ENCODE assay signal across 17 mouse cellular contexts in genomic region chr2:179290394-179290793, GRCm38 (mm10).
DNase-seq lines count a peak whose midpoint lies in the region; ATAC-seq lines count a peak whose summit lies in the region.
"Had no signal": no experiment of that assay in that cellular context is flagged by ENCODE, and none has a peak within 500 bp of the region (broad histone marks: within the 10 kb centered on the region; RNA-seq: fewer than 3 reads in every experiment).

No protein-coding gene starts in this region.

- H3K4me2 ChIP-seq in hindbrain, embryonic 16.5 days (ENCODE audit: low read length) = no peak overlapping the region
- no peak overlapping the region for H3K4me2 ChIP-seq in hindbrain, embryonic 14.5 days (replicated peaks)
- no peak overlapping the region for H3K4me2 ChIP-seq in liver, embryonic 13.5 days
- H3K4me2 ChIP-seq in liver, embryonic 15.5 days = no peak overlapping the region
- no peak overlapping the region for H3K4me2 ChIP-seq in midbrain, embryonic 13.5 days (replicated peaks)
- H3K4me2 ChIP-seq in forebrain, embryonic 14.5 days (ENCODE audit: low read length) = no peak overlapping the region
- H3K4me2 ChIP-seq: embryonic facial prominence, embryonic 13.5 days had no signal

- no peak overlapping the region for H3K9ac ChIP-seq in hindbrain, embryonic 16.5 days (ENCODE audit: low read depth, low read length)
- no peak overlapping the region for H3K9ac ChIP-seq in hindbrain, embryonic 14.5 days
- H3K9ac ChIP-seq in liver, embryonic 13.5 days = no peak overlapping the region
- H3K9ac ChIP-seq in liver, embryonic 15.5 days = no peak overlapping the region
- no peak overlapping the region for H3K9ac ChIP-seq in midbrain, embryonic 13.5 days (replicated peaks)
- H3K9ac ChIP-seq in forebrain, embryonic 14.5 days (ENCODE audit: low read length) = no peak overlapping the region
- H3K9ac ChIP-seq: embryonic facial prominence, embryonic 13.5 days; forebrain, postnatal 0 days had no signal

- H3K27ac ChIP-seq in hindbrain, embryonic 16.5 days (ENCODE audit: low read depth, low read length) = no peak overlapping the region
- H3K27ac ChIP-seq in hindbrain, embryonic 14.5 days = no peak overlapping the region
- no peak overlapping the region for H3K27ac ChIP-seq in liver, embryonic 13.5 days
- H3K27ac ChIP-seq in liver, embryonic 15.5 days (replicated peaks) = no peak overlapping the region
- H3K27ac ChIP-seq in midbrain, embryonic 13.5 days = 0 out of 2 replicates have a peak overlapping the region, but pooled peaks have one; percentile 5
- H3K27ac ChIP-seq in forebrain, embryonic 14.5 days (ENCODE audit: low read depth, low read length) = no peak overlapping the region
- H3K27ac ChIP-seq: embryonic facial prominence, embryonic 13.5 days; gastrocnemius, adult 2 months; hindbrain, embryonic 10.5 days; limb, embryonic 10.5 days had no signal

- 20% methylated on average over 5 of the region's 5 CpGs for WGBS in hindbrain, embryonic 16.5 days
- 37% methylated on average over 5 of the region's 5 CpGs for WGBS in hindbrain, embryonic 14.5 days
- 69% methylated on average over 5 of the region's 5 CpGs for WGBS in liver, embryonic 13.5 days (ENCODE audit: insufficient replicate concordance)
- WGBS in liver, embryonic 15.5 days (ENCODE audit: insufficient replicate concordance) = 52% methylated on average over 5 of the region's 5 CpGs
- 47% methylated on average over 5 of the region's 5 CpGs for WGBS in midbrain, embryonic 13.5 days
- 53% methylated on average over 5 of the region's 5 CpGs for WGBS in forebrain, embryonic 14.5 days

- H3K27me3 ChIP-seq in hindbrain, embryonic 16.5 days (replicated peaks; ENCODE audit: control insufficient read depth, insufficient read depth, low read length) = no peaks in the 10 kb centered on the region
- H3K27me3 ChIP-seq in hindbrain, embryonic 14.5 days (ENCODE audit: control insufficient read depth, insufficient read depth, low read length) = no peaks in the 10 kb centered on the region
- H3K27me3 ChIP-seq in liver, embryonic 13.5 days = no peaks in the 10 kb centered on the region
- no peaks in the 10 kb centered on the region for H3K27me3 ChIP-seq in liver, embryonic 15.5 days
- peaks cover 2% of the 10 kb centered on the region; the same call in 1 of the 2 replicates for H3K27me3 ChIP-seq in midbrain, embryonic 13.5 days
- no peaks in the 10 kb centered on the region for H3K27me3 ChIP-seq in forebrain, embryonic 14.5 days (replicated peaks; ENCODE audit: control insufficient read depth, insufficient read depth, low read length)
- H3K27me3 ChIP-seq: embryonic facial prominence, embryonic 13.5 days had no signal

- H3K36me3 ChIP-seq in hindbrain, embryonic 16.5 days (ENCODE audit: control insufficient read depth, insufficient read depth, low read length) = no peaks in the 10 kb centered on the region
- no peaks in the 10 kb centered on the region for H3K36me3 ChIP-seq in hindbrain, embryonic 14.5 days (replicated peaks; ENCODE audit: control insufficient read depth, insufficient read depth)
- H3K36me3 ChIP-seq in liver, embryonic 13.5 days = no peaks in the 10 kb centered on the region
- no peaks in the 10 kb centered on the region for H3K36me3 ChIP-seq in liver, embryonic 15.5 days (replicated peaks)
- no peaks in the 10 kb centered on the region for H3K36me3 ChIP-seq in midbrain, embryonic 13.5 days
- no peaks in the 10 kb centered on the region for H3K36me3 ChIP-seq in forebrain, embryonic 14.5 days (ENCODE audit: control insufficient read depth, insufficient read depth, low read length)
- H3K36me3 ChIP-seq: embryonic facial prominence, embryonic 13.5 days; hindbrain, embryonic 10.5 days; limb, embryonic 10.5 days had no signal

- H3K9me3 ChIP-seq in hindbrain, embryonic 16.5 days (ENCODE audit: control insufficient read depth, low read length) = no peaks in the 10 kb centered on the region
- no peaks in the 10 kb centered on the region for H3K9me3 ChIP-seq in hindbrain, embryonic 14.5 days (ENCODE audit: control insufficient read depth, low read length)
- H3K9me3 ChIP-seq in liver, embryonic 13.5 days (replicated peaks) = peaks cover 2% of the 10 kb centered on the region; the same call in 1 of the 2 replicates
- peaks cover 5% of the 10 kb centered on the region for H3K9me3 ChIP-seq in liver, embryonic 15.5 days (replicated peaks)
- H3K9me3 ChIP-seq in midbrain, embryonic 13.5 days = peaks cover 5% of the 10 kb centered on the region; the same call in 1 of the 2 replicates
- H3K9me3 ChIP-seq in forebrain, embryonic 14.5 days (replicated peaks; ENCODE audit: control insufficient read depth, low read length) = 0 out of 2 replicates have a peak, but pooled peaks cover 2% of the 10 kb centered on the region
- H3K9me3 ChIP-seq: embryonic facial prominence, embryonic 13.5 days; hindbrain, embryonic 10.5 days; limb, embryonic 10.5 days had no signal

- peaks cover 24% of the 10 kb centered on the region for H3K4me1 ChIP-seq in hindbrain, embryonic 16.5 days (ENCODE audit: control insufficient read depth, insufficient read depth, low read depth, low read length)
- H3K4me1 ChIP-seq in hindbrain, embryonic 14.5 days (replicated peaks; ENCODE audit: control insufficient read depth, insufficient read depth, low read length) = peaks cover 37% of the 10 kb centered on the region
- H3K4me1 ChIP-seq in liver, embryonic 13.5 days (replicated peaks) = no peaks in the 10 kb centered on the region
- H3K4me1 ChIP-seq in liver, embryonic 15.5 days (replicated peaks) = 0 out of 2 replicates have a peak, but pooled peaks cover 5% of the 10 kb centered on the region
- H3K4me1 ChIP-seq in midbrain, embryonic 13.5 days (replicated peaks) = peaks cover 38% of the 10 kb centered on the region
- peaks cover 12% of the 10 kb centered on the region for H3K4me1 ChIP-seq in forebrain, embryonic 14.5 days (ENCODE audit: control insufficient read depth, insufficient read depth, low read length)
- H3K4me1 ChIP-seq: embryonic facial prominence, embryonic 13.5 days had no signal

- ATAC-seq in hindbrain, embryonic 16.5 days = 0 out of 2 replicates have a peak, but pooled peaks have one; percentile 35
- ATAC-seq in hindbrain, embryonic 14.5 days (ENCODE audit: low FRiP score) = no peak
- 0 out of 2 replicates have a peak, but pooled peaks have one; percentile 41 for ATAC-seq in liver, embryonic 13.5 days (ENCODE audit: low read depth)
- ATAC-seq in liver, embryonic 15.5 days (ENCODE audit: insufficient read depth) = peak; percentile 57; the same call in 1 of the 2 replicates
- ATAC-seq in midbrain, embryonic 13.5 days = no peak
- no peak for ATAC-seq in forebrain, embryonic 14.5 days
- ATAC-seq: forebrain, postnatal 0 days had no signal

- H3K4me3 ChIP-seq in hindbrain, embryonic 16.5 days (ENCODE audit: low read length) = no peak overlapping the region
- H3K4me3 ChIP-seq in hindbrain, embryonic 14.5 days (replicated peaks; ENCODE audit: low read length) = no peak overlapping the region
- no peak overlapping the region for H3K4me3 ChIP-seq in liver, embryonic 13.5 days (replicated peaks)
- H3K4me3 ChIP-seq in liver, embryonic 15.5 days (replicated peaks) = no peak overlapping the region
- no peak overlapping the region for H3K4me3 ChIP-seq in midbrain, embryonic 13.5 days (replicated peaks)
- H3K4me3 ChIP-seq in forebrain, embryonic 14.5 days (ENCODE audit: low read depth, low read length) = no peak overlapping the region
- H3K4me3 ChIP-seq: embryonic facial prominence, embryonic 13.5 days; gastrocnemius, adult 2 months; hindbrain, embryonic 10.5 days; limb, embryonic 10.5 days had no signal

- DNase-seq in hindbrain, embryonic 14.5 days (ENCODE audit: low spot score) = no peak
- DNase-seq in liver, embryonic 13.5 days = no peak
- no peak for DNase-seq in liver
- no peak for DNase-seq in forebrain, embryonic 14.5 days (ENCODE audit: low spot score)
- DNase-seq: cerebellum, adult 18-20 months; forebrain, postnatal 0 days; kidney, adult 8-10 months; lung, postnatal 14 days; spleen, adult 18-20 months; thymus, adult 18-20 months had no signal

Comparison
In these comparisons a context has a peak if more than half of its experiments do, and no peak if none do; other contexts are left out.
1. ATAC-seq: peak in hindbrain, embryonic 16.5 days (single experiment), liver, embryonic 13.5 days (single experiment) and liver, embryonic 15.5 days (single experiment); none in hindbrain, embryonic 14.5 days (single experiment), midbrain, embryonic 13.5 days (single experiment) and forebrain, embryonic 14.5 days (single experiment).